9 mouse cellular contexts compared by ENCODE assay signal in the genomic region with DNA sequence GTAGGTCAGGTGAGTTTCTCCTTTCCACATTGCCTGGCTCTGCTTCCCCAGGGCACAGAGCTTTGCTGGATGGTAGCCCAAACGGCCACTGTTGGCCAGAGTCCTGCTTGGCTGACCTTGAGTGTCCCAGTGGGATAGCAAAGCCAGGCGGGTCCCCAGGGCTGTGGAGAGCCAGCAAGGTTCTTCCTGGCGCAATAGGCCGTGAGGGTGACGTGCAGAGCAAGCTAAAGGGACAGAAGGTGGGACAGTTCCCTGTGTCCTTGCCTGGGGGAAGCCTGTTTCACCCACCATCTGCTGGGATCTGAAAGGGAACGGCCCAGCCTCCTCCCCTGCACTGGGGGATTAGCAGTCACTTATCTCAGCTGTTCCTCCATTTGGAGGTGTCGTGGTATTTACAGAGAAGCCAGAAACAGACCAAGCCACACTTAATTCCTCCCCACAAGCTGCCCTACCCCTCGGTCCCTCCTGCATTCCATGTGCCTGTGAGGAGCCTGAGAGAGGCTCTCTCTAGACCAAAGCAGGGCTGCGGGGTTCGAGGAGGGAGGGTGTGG. TPM values are rescaled to one million over a fixed set of nuclear protein-coding genes. Genes with fewer than 3 reads are reported as not detected.
DNase-seq lines count a peak whose midpoint lies in the region; ATAC-seq lines count a peak whose summit lies in the region.
"Had no signal": no experiment of that assay in that cellular context is flagged by ENCODE, and none has a peak within 500 bp of the region (broad histone marks: within the 10 kb centered on the region; RNA-seq: fewer than 3 reads in every experiment).

No protein-coding gene starts in this region.

- H3K9ac ChIP-seq in kidney, embryonic 14.5 days (ENCODE audit: low read depth, low read length) = no peak overlapping the region
- H3K9ac ChIP-seq: neural tube, embryonic 12.5 days had no signal

- peak; percentile 81 for DNase-seq in kidney, adult 11 months
- DNase-seq in adrenal gland, postnatal 4 days (ENCODE audit: low spot score in 2 of 2) = peak; percentile 5 to 30
- DNase-seq in gastrocnemius, postnatal 14 days = peak; percentile 67
- DNase-seq in kidney, adult 9 months = peak; percentile 74
- DNase-seq in ovary, postnatal 36 days (ENCODE audit: low spot score) = peak; percentile 69
- no peak for DNase-seq in urinary bladder, postnatal 25 days (ENCODE audit: low spot score)
- DNase-seq in left cerebral cortex, postnatal 10 days (ENCODE audit: extremely low spot score in 1 of 2, low spot score in 2 of 2) = no peak

- H3K27me3 ChIP-seq in kidney, embryonic 14.5 days (ENCODE audit: control insufficient read depth, insufficient read depth, low read length) = no peaks in the 10 kb centered on the region
- H3K27me3 ChIP-seq: neural tube, embryonic 12.5 days had no signal

- no peaks in the 10 kb centered on the region for H3K36me3 ChIP-seq in kidney, embryonic 14.5 days (ENCODE audit: control insufficient read depth, insufficient read depth, low read length)
- H3K36me3 ChIP-seq: neural tube, embryonic 12.5 days had no signal

- H3K9me3 ChIP-seq in kidney, embryonic 14.5 days (ENCODE audit: control insufficient read depth, low read length) = no peaks in the 10 kb centered on the region
- H3K9me3 ChIP-seq: neural tube, embryonic 12.5 days had no signal

- H3K4me1 ChIP-seq in kidney, embryonic 14.5 days (ENCODE audit: control insufficient read depth, insufficient read depth, low read length) = no peaks in the 10 kb centered on the region
- H3K4me1 ChIP-seq: neural tube, embryonic 12.5 days had no signal

- H3K4me3 ChIP-seq in kidney, embryonic 14.5 days (ENCODE audit: low read length) = no peak overlapping the region
- H3K4me3 ChIP-seq: neural tube, embryonic 12.5 days had no signal

- no peak; the same call in 1 of the 2 replicates for ATAC-seq in kidney, embryonic 14.5 days (ENCODE audit: low FRiP score, low TSS enrichment)

- no peak overlapping the region for H3K27ac ChIP-seq in kidney, embryonic 14.5 days (ENCODE audit: low read depth, low read length)
- H3K27ac ChIP-seq: neural tube, embryonic 12.5 days had no signal

- intact Hi-C loops in gastrocnemius, postnatal 14 days (cut with DNase I; ENCODE audit: low total_unique reads) = no loop called here
- intact Hi-C loops in left cerebral cortex, postnatal 10 days (cut with DNase I) = no loop called here

- WGBS in kidney, embryonic 14.5 days = 23% methylated on average over 10 of the region's 10 CpGs

- no peak overlapping the region for H3K4me2 ChIP-seq in kidney, embryonic 14.5 days (replicated peaks; ENCODE audit: low read depth, low read length)
- H3K4me2 ChIP-seq: neural tube, embryonic 12.5 days had no signal

RNA-seq across cellular contexts. Expression of a gene that starts 4.0 kb away (rescaled TPM):
- polyA plus RNA-seq in kidney, embryonic 14.5 days (2014; fragmentation: Nextera tagmentation; extraction: Ambion mirVana) = 12.3 and 12.6 TPM in 2 replicates
- total RNA-seq in adrenal gland, postnatal 4 days (2021) = 10 to 100 TPM in 1 of 2 experiments, 1 to 10 TPM in 1; 7.6 to 23.1 TPM
- total RNA-seq in gastrocnemius, postnatal 14 days (2021) = 1,000 to 10,000 TPM; 7,210 to 7,715 TPM
- not detected for total RNA-seq in left cerebral cortex, postnatal 10 days (2021)

RNA-seq across cellular contexts. Expression of a gene that starts 44.0 kb away (rescaled TPM):
- not detected in 2 replicates for polyA plus RNA-seq in kidney, embryonic 14.5 days (2014; fragmentation: Nextera tagmentation; extraction: Ambion mirVana)
- total RNA-seq in adrenal gland, postnatal 4 days (2021) = 10 to 100 TPM; 20.5 to 21.3 TPM
- not detected for total RNA-seq in gastrocnemius, postnatal 14 days (2021)
- total RNA-seq in left cerebral cortex, postnatal 10 days (2021) = 10 to 100 TPM; 25.0 to 25.2 TPM

Comparison
In these comparisons a context has a peak if more than half of its experiments do, and no peak if none do; other contexts are left out.
1. DNase-seq: peak in kidney, adult 11 months (single experiment), adrenal gland, postnatal 4 days (2 of 2), gastrocnemius, postnatal 14 days (single experiment), kidney, adult 9 months (single experiment) and ovary, postnatal 36 days (single experiment); none in urinary bladder, postnatal 25 days (single experiment) and left cerebral cortex, postnatal 10 days (0 of 2).
2. RNA of a gene that starts 4.0 kb away (total RNA-seq): 7,210 to 7,715 TPM in gastrocnemius, postnatal 14 days; 7.6 to 23.1 TPM in adrenal gland, postnatal 4 days and not detected in left cerebral cortex, postnatal 10 days; every median in the first group is over 100 times any median in the second.
3. RNA of a gene that starts 44.0 kb away (total RNA-seq): 25.0 to 25.2 TPM in left cerebral cortex, postnatal 10 days and 20.5 to 21.3 TPM in adrenal gland, postnatal 4 days; not detected in gastrocnemius, postnatal 14 days; every median in the first group is over 10 times any median in the second.